Mouse (Mus musculus) inflammation-experienced regulatory T-cells, adult 6 months (primary cell): ENCODE results near the gene Sertad4. TPM values are rescaled to one million over a fixed set of nuclear protein-coding genes. Genes with fewer than 3 reads are reported as not detected.

Experiments used
- ATAC-seq: one replicate; pipeline ENCODE4 v1.8.0; 2017
- polyA plus RNA-seq, 3 experiments: library from polyadenylated mRNA; unstranded; fragments of 100-300 nt; shearing (Covaris generic); gene quantifications; one replicate each; pipeline ENCODE4 v1.2.1; 2017

The Sertad4 gene
- polyA plus RNA-seq, 3 experiments from 2014 or later = not detected

DNA sequence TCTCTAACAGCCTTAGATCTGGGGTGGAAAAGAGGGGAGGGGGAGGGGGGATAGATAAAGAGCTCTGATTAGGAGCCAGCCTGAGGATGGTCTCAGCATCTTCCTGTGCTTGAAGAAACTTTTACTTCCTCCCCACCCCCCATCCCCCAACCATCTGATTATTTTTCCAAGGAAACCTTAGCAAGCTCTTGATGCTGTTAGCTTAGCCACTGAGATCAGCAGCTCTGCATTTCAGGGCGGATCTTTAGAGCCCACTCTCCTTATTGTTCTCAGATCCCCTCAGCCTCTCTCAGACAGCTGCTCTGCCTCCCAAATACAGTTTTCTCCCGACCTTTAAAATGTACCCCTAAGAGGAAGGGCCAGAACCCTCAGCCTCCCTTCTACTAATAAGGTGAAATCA is 4.4 kb downstream of the Sertad4 start:
- ATAC-seq = no peak

DNA sequence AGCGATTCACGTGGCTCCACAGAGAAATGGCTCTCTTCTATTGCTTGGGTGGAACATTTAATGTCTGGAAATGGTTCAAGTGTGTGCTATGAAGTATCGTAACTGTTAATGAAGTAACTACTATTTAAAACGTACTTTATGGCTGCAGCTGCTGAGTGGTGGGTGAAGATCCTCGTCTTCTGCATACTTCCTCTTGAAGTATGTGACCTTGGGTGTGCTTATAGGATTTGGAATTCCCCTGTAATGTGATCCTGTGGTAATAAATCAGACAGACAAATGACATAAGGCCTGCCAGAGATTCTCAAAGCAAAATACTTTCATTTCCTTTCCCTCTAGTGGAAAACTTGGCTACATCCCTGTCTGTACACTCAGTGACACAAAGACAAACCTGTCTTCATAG is 5.9 kb downstream of the Sertad4 start:
- no peak for ATAC-seq

DNA sequence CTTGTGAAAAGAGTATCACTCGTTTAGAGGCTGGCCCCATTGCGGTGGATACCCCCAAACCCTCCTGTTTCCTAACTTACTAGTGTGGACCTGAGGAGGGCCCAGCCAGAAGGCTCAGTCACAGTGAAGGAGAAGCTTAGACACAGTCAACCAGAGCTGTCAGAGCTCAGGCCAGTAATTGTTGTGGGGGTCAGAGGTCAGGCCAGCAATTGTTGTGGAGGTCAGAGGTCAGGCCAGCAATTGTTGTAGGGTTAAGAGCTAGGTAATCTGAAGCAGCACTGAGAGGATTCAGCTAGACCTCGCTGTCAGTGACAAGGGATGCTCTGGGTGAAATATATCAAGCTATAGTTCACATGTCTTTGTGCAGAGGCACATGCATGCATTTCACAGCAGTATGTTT is 8.3 kb downstream of the Sertad4 start:
- ATAC-seq = no peak

DNA sequence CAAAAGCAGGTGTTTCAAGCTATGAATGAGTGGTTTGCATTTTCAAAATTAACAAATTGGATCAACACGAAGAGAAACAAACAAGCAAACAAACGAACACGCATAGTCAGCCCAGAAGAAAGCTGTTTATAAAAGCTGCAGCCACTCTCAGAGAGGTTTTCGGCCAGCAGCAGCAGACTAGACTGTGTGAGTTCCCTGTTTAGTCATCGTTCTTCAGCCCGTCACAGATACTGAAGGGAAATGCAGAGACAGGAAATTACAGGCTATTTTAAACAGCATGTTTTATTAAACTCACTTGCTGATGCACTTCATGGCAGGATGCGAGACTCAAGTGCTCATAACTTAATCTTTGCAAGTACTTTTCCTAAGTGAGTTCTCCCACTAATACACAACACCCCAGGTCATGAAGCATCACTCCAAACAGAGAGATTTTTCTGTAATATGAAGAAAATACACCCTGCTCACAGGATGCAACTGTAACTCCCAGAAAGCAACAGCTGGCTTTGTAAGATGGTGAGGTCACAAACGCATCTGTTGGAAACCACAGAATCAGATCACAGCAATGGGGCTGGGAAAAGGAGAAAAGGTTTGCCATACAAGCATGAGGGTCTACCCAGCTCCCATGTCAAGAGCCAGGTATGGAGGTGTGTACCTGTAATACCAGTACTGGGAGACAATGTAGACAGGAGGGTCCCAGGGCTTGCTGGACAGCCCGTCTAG is 14.3 kb downstream of the Sertad4 start:
- no peak for ATAC-seq

DNA sequence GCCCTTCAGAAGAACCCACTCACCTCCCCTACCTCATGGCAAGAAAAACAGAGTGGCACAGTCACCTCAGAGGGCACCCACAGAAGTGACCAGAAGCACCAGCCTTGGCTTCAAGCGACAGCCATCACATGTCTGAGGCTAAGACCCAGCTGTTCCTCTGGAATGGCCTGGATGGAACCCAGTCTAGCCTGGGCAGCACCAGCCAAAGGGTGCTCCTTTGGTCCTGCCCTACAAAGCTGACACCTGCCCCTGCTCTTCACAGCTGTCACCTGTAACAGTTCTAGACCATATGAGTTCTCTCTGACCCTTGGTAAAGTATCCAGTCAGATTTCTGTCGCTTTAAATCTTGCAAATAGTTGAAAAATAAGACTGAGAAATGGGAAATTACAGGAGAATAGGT is 14.9 kb downstream of the Sertad4 start:
- ATAC-seq = no peak

DNA sequence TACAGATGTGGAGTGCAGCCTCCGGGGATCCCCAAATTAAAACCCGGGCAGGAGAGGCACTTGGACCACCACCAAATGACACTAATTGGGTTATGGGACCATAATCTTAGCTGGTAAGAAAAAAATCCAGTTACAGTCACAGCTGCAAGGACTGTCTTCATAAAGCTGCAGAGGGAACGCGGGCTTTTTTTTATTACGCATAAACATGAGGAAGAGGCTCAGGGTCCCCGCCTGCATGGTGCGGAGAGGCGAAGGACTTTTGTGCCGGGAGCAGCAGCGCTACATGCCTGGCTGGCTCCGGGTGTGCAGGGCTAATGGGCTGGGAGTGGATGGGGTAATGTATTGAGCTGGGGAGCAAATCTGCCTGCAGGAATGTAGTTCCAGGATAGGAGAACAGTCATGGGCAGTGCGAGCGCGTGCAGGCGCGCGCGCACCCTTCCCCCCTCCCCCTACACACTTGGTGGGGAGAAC is 20.3 kb downstream of the Sertad4 start:
- no peak for ATAC-seq

DNA sequence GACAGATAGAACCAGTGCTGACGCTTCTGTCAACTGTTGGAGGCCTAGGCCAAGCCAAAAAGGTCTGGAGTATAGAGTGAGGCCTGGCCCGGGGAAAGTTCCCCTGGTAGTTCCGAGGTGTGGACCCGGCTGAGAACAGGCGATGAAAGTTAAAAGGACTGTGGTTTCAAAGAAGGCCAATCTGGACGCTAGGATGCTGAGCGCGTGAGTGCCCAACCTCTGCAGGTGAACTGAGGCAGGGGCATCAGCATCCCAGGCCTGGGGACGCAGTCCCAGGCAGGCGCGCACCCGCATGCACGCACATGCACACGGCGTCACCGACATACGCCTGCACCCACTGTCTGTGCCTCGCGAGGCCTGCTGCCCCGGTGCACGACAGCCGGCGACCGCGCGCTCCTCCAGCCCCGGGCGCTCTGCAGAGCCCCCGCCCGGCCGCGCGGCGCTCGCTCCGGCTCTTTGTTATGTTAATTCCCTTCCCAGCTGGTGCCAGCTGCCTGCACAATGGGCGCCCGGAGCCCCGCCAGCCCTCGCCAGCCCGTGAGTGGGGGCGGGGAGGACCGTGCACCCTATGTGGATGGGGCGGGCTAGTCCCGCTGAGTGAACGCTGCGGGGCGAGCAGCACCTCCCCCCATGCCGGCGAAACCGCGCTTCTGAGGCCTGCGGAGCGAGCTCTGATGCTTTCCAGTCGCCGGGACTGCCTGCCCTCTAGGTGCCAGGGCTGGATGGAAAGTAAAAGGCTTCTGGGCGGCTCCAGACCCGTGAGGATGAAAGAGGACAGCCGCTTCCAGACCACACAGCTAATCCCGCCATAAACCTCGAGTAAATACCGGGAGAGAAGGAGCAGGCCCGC is 21.0 kb downstream of the Sertad4 start:
- no peak for ATAC-seq

DNA sequence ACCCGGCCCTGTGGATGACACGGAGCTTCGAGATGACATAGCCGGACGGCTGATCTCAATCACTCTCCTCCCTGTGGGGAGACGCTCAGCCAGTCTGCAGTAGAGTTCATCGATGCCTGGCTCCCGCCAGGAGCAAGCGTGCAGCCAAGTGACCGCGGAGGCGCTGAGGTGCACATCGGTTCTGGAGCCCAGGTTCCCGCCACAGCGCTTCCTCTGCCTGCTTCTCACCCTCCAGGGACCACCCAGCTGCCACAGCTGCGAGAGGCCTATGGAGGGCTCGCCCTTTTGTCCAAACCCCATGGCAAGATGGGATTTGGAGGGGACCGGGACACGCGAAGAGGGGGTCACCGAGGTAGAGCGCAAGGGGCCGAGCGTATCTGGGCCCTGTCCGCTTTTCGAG is 22.0 kb downstream of the Sertad4 start:
- ATAC-seq = no peak

DNA sequence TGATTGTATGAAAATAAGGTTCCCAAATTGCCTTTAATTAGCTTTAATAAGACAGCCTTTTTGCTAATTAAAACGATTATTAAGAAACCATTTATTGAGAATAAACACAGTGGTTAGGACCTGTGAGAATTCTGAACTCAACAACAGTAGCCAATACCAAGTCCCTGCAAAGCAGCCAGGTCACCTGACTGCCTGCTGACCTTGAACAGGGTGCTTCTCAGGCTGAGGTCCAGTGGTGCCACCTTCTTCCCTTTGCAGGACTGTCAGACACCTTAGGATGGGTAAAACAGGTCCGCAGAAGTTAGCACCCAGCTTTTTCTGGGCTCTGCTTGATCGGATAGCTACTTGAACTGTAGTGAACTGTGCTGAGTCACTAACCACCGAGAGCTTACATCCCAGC is 22.5 kb downstream of the Sertad4 start:
- no peak for ATAC-seq

DNA sequence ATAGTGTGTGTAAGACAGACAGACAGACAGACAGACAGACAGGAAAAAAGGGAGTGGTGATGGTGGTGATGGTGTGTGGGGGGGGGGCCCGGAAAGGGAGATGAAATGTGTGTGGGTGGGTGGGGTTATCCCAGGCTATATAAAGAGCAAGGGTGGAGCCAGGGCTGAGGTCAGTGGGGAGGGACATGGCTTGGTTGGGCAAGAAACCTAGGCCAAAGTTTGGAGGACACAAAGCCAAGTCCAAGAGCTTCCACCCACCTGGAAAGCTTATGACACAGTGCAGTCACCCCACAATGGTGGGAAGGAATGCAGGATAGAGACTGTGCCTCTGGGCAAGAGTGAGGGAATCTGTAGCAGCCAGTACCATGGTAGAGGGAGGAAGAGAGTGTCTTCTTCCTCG is 23.2 kb downstream of the Sertad4 start:
- ATAC-seq = no peak

DNA sequence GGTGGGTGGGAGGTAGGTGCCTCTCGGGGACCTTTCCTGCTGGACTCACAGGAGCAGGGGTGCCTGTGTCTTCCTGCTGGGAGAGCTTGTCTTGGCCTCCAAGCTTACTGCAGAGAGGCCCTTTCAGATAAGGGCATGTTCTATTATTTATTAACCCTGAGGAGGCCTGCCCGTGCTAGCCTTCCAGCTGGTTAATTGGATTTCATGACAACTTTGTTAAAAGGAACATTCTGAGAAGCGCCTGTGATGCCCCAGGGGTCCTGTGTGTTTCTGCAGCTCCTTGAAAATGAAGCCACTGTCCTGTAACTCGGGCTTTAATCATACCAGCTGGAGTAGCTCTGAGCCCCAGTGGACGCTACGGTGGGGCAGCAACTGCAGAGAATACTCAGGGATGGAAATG is 25.1 kb downstream of the Sertad4 start:
- ATAC-seq = no peak

DNA sequence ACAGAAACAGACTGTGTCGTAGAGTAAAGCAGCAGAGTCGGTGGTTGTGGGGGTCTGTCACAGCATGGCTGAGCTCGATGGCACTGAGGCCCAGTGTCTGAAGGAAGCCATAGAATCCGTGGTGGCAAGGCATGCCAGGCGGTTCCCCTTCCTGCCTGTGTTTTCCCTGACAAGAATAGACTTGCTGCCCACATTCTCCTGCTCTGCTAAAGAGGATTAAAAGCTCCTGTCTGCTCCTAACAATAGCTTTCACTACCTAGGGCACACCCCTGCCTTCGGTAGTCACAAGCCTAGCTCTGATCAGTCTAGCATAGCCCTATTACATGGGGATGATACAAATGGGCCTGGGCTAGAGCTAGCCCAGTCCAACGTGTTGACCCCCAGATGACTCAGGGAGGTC is 26.6 kb downstream of the Sertad4 start:
- no peak for ATAC-seq

DNA sequence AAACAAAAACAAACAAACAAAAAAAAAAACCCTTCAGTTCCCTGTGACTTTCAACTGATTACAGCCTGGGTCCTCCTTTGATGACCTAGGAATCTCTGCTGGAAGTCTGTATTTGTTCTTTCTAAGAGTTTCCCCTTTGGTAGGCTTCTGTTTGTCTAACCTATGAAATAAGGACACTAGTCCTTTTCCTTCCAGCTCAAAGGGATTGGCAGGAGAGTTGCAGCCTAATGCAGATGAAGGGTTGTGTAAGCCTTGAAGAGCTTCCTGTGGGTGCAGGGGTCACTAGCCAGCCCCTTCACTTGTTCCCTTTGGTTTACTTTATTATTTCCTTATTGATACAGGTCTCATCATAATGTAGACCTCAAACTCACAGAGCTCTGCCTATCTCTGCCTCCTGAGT is 27.6 kb downstream of the Sertad4 start:
- no peak for ATAC-seq

DNA sequence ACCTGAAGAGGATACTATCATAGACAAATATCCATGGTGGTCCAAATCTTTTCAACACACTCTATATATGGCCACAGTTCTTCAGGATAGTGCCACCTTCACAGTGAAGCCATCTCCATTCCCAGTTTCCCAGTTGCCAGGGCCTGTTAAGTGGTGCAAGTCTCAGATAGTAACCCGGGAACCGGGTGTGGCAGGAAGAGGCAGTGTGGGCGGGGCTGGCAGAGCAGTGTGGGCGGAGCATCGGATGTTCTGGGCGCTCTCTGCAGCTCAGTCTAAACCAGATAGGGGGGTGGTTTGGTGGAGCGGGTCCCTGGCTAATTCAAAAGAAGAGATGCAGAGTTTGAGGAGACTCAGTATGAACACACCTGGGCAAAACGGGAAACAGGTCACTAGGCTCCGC is 29.8 kb downstream of the Sertad4 start:
- no peak for ATAC-seq

DNA sequence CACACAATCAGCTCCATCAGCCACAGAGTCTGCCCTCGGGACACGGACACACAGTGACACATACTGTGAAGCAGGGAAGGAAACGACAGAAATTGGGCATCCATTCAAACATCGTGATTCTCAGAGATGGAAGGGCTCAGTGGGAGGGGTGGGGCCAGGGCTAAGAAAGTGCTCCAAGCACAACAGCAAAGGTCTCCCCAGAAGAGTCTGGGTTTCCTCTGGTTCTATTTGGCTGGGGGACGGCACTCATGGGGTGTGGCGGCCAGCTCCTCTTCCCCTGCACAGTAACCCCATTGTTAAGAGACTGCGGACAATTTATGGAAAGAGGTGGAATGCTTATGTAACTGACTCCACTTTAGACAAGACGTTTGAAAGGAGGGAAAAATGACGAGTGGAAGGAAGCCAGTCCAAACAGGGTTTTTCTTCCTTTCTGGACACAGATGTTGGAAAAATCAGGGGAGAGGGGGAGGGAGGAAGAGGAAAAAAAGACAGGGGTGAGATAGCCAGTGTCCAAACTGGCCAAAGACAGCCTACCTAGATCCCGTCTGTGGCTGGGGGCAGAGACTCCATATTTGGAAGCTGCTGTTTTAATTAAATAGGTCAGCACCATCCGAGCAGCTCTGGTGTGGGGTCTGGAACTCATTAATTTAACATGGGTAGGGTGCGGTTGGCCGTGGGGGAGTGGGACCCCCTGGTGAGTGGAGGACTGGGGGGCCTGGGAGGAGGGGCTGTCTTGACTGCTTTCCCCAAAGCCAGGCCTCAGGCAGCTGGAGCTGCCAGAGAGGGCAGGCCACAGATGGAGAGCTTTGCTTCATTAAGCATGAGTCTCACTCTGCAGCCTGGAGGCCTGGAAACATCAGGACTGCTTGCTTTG is 32.7 kb downstream of the Sertad4 start:
- ATAC-seq = no peak

DNA sequence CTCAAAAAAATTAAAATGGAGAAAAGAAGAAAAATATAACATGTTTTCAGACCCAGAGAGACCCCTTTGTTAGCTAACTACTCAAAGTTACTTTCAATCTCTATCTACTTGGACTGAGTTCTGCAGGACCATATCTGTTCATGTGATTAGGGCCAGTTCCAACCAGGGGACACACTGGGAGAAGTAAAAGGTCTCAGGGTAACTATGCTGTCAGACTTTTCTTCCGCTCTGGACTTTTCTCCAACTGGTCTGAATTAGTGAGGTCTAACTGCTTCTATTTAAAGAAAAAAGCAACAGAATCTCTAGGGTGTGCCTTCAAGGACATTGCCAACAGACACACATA is 33.3 kb downstream of the Sertad4 start:
- no peak for ATAC-seq

DNA sequence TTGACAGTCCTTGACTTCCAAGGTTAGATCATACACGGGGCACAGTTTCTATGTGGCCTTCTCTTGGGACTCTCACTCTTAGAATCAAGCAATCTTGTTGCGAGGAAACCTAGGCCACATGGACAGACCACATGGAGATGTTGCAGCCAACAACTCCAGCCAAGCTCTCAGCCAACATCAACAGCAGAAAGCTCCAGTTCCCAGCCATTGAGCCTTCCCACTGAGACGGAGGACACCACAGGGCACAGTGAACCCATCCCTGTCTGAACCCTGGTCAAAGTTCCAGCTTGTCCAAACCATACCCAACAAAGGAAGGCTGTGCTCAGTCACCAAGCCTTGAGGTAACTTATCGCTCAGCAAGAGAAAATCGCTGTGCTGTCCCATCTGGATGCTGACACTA is 37.2 kb downstream of the Sertad4 start:
- ATAC-seq = no peak

DNA sequence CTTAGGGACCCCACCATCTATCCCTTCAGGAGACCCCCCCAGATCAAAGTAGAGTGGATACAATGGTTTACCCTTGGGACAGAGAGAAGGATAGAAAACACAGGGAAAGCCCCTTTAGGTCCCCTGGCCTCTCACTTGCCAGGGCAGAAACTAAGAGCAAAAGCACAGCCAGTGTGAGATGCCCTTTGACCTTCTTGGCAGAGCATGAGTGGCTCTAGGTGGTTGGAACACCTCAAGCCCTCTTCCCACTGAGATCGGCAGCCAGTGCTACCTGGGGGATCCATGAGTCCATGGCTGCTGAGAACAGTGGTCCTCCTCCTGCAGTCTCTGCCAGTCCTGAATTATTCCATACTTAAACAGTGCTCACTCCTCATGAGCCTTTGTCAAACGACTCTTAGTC is 39.8 kb downstream of the Sertad4 start:
- no peak for ATAC-seq

DNA sequence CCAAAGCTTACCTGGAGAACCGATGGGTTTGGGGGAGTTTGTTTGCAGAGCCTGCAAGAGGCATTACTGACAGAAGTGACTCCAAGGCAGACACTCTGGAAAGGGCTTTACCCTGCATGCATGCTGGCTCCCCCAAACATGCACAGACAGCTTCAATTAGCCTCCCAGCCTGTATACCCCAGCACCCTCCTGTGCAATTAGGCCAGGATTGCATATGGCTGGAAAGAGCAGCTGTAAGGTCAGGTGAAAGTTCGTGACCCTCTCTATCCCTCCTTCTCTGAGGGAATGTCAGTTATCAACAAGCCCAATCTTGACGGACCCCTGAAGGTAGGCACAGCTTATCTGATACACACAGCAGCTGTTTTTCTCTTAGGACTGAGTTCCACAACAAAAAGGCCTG is 40.9 kb downstream of the Sertad4 start:
- no peak for ATAC-seq

DNA sequence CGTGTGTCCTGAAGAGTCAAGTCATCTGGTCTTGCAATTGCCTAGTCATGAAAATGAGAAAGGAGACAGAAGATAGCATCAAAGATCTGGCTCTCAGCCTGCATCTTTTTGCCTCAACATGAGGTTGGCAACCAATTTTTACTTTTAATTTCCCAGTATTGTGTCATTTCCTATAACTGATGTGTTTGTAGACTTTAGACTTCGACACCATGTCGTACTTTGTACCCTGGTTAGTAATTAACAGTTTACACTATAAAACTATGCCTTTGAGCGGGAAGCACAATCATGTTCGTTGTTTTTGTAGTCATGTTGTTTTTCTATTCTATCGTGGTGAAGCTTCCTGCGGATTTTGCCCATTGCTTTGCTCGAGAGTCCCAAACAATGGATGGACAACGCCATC is 42.8 kb downstream of the Sertad4 start:
- no peak for ATAC-seq

DNA sequence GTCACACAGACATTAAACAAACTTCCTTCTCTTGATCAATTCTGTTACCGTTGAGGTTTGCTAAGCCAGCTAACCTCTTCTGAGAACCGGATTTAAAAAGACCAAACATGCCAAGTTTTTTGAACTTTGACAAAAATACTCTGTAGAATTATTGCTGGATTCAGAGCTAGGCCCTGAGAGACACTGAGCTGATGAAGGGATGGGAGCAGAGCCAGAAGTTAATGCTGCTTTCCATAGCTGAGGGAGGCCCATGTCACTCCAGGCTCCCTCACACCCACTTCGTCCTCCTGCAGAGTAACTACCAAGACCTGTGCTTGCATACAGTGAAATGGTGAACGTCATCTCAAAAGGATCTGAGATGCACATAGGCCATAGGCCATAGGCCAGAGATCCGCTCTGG is 43.3 kb downstream of the Sertad4 start:
- no peak for ATAC-seq

DNA sequence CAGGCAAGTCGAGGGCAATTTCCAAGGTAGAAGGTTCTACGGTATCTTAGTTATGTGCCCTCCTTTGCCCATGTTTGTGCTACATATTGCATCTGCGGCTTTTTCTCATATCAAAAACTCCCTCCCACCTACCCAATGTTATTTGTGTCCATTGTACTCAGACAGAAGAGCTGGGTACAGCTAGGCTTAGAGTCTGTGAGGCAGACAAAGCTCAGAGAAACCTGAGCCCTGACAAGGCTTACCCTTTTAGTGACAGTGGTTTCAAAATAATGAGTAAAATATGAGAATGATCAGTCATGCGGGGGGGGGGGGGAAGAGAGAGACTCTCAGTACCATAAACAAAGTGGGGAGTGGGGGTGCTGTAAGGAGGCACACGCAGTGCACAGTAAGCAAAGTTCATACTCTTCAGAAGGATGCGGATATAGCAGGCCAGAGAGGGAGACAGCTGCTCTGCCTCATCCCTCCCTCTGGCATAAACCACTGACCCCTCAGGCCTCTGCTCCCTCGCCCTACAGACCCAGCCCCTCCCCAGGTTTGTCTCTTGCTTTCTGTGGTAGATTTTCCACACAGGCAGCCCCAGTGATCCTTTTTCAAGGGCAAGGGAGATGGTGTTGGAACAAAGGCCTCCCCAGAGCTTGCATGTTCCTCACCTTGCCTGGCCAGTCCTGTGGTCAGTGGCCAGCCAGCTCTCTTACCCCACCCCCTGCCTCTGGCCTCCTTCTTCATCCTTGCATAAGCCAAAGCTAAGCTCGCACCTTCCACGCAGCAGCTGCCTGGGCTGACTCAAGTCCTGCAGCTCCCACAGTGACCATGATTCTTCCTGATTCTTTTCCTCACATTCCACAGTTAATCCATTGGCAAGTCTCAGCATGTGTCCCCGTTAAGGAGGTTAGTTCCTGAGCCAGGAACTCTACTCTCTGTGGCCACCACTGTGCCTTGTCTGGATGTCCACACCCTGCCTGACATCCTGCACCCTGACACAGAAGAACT is 49.1 kb downstream of the Sertad4 start:
- ATAC-seq = no peak
